Mouse (Mus musculus) G1E (cell line): Measurements from ENCODE around the gene Cct2.

Experiments used
- CTCF ChIP-seq: IDR thresholded peaks from 2 replicates; pipeline ENCODE4 v1.5.1; 2012; ENCODE audit warnings: low read depth, low read length, inconsistent platforms, mixed read lengths
- GATA1 ChIP-seq: IDR thresholded peaks from 2 replicates; pipeline ENCODE4 v1.6.1; 2012; ENCODE audit warnings: borderline replicate concordance, low read length, inconsistent platforms, mixed read lengths
- POLR2AphosphoS5 ChIP-seq: IDR thresholded peaks from 2 replicates; pipeline ENCODE4 v1.6.1; 2012; ENCODE audit warnings: low read depth, low read length, inconsistent platforms; ENCODE audit not compliant: insufficient replicate concordance
- TAL1 ChIP-seq: conservative IDR thresholded peaks from 2 replicates; pipeline ENCODE4 v1.6.1; 2012; ENCODE audit warnings: low read depth, low read length, inconsistent platforms, mixed read lengths

DNA sequence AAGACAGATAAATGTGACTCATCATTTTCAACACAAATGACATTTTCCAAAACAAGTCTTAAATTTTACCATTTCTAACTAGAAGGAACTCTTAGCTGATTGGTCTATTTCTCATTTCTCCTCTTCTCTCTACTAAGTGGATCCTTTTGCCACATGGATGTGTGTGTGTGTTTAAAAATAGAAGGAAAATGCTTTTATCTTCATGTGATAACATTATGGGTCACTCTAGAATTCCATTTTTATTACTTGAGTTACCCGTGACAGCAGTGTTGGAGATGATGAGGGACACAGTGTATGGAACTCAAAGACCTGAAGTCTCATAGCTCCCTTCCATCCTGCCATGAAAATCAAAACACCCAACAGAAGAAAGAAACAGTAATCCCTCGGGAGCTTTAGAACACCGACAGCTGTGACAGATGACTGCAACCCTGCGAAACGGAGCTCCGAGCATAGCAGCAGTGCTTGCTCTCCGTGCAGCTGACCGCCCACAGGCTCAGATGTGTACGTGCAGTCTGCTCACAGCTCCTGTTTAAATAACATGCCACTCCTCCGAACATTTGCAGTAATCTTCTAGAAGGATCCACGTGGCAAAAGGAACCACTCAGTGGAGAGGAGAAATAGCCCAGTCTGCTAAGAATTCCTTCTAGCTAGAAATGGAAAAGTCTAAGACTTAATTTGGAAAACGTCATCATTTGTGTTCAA is 49.8 kb downstream of the Cct2 start:
- TF ChIP-seq CTCF, result no peak
- no peak for TF ChIP-seq POLR2AphosphoS5
- no peak for TF ChIP-seq TAL1
- TF ChIP-seq GATA1, result no peak
